ENCODE assay signal across 8 mouse cellular contexts in the genomic region with DNA sequence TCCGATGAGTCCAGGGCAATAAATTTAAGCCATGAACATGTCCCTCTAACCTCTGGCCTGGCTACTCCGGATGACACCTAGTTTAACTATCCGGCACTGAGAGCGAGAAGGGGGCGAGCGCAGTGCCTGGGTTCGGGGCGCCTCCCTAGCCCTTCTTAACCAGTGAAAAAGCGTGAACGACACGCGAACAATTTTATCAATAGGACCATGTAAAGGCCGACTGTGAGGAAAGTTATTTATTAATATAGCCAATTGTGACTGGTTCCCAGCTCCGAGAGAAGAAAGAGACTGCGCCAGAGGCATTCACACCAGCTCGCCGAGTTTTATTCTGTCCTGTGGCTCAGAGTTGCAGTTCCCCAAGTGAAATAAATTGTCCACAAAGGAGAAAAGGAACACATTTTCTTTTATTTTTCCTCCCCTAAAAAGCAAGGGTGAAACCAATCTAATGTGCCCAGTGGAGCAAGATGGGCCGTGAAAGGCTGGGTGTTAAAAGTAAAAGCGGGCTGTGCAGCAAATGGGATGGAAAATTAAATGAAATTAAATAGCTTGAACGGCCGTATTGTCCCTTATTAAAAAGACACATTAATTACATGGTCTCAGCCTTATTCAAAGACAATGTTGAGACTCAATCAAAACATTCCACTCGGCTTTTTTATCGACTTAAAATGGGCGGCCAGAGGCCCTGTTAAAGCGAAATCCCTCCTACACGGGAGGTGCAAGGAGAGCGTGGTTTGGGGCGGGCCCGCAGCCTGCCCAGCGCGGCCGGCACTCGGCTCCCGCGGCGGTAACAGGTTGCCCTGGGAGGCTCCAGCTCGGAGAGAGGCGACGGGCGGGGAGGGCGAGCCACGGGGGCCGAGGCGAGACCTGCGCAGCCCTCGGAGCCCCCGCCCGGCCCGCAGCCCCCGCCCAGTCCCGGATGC. TPM values are rescaled to one million over a fixed set of nuclear protein-coding genes. Genes with fewer than 3 reads are reported as not detected.
DNase-seq lines count a peak whose midpoint lies in the region; ATAC-seq and TF ChIP-seq lines count a peak whose summit lies in the region.

No protein-coding gene starts in this region.

- no peaks in the 10 kb centered on the region for H3K36me3 ChIP-seq in testis, adult 2 months (ENCODE audit: control insufficient read depth, insufficient read depth, low read length)
- H3K36me3 ChIP-seq in intestine, embryonic 16.5 days (ENCODE audit: control insufficient read depth, insufficient read depth, low read length), result no peaks in the 10 kb centered on the region
- H3K36me3 ChIP-seq in neural tube, embryonic 12.5 days, result no peaks in the 10 kb centered on the region

- no peaks in the 10 kb centered on the region for H3K9me3 ChIP-seq in intestine, embryonic 16.5 days (ENCODE audit: control insufficient read depth, low read length)
- no peaks in the 10 kb centered on the region for H3K9me3 ChIP-seq in neural tube, embryonic 12.5 days

- peaks cover 9% of the 10 kb centered on the region for H3K27me3 ChIP-seq in testis, adult 2 months (ENCODE audit: control insufficient read depth, insufficient read depth, low read length)
- H3K27me3 ChIP-seq in intestine, embryonic 16.5 days (replicated peaks; ENCODE audit: control insufficient read depth, insufficient read depth, low read length), result peaks cover 76% of the 10 kb centered on the region
- peaks cover 70% of the 10 kb centered on the region for H3K27me3 ChIP-seq in neural tube, embryonic 12.5 days (replicated peaks)

- peak overlapping the region; percentile 68 for H3K4me3 ChIP-seq in testis, adult 2 months (ENCODE audit: control insufficient read depth, low read depth, low read length)
- H3K4me3 ChIP-seq in intestine, embryonic 16.5 days (ENCODE audit: low read length), result peak overlapping the region; percentile 54
- peak overlapping the region; percentile 50 for H3K4me3 ChIP-seq in neural tube, embryonic 12.5 days

- H3K27ac ChIP-seq in testis, adult 2 months (ENCODE audit: control insufficient read depth, insufficient read depth, low read depth, low read length), result no peak overlapping the region
- no peak overlapping the region for H3K27ac ChIP-seq in intestine, embryonic 16.5 days (ENCODE audit: low read length)
- H3K27ac ChIP-seq in neural tube, embryonic 12.5 days, result peak overlapping the region; percentile 88

- H3K4me1 ChIP-seq in testis, adult 2 months (ENCODE audit: control insufficient read depth, insufficient read depth, low read length), result peaks cover 5% of the 10 kb centered on the region; the same call in 1 of the 2 replicates
- peaks cover 10% of the 10 kb centered on the region; the same call in 1 of the 2 replicates for H3K4me1 ChIP-seq in intestine, embryonic 16.5 days (ENCODE audit: control insufficient read depth, insufficient read depth, low read length)
- H3K4me1 ChIP-seq in neural tube, embryonic 12.5 days, result peaks cover 24% of the 10 kb centered on the region; the same call in 1 of the 2 replicates

- peak overlapping the region; percentile 43 for H3K9ac ChIP-seq in intestine, embryonic 16.5 days (ENCODE audit: low read depth, low read length)
- H3K9ac ChIP-seq in neural tube, embryonic 12.5 days, result peak overlapping the region; percentile 67

- no peak for TF ChIP-seq CTCF in testis, adult 2 months (IDR thresholded peaks at IDR 0.05; ENCODE audit: control insufficient read depth, insufficient read depth, insufficient replicate concordance, low read depth, low read length)

- DNase-seq in adrenal gland, postnatal 25 days, result peak; percentile 20
- no peak for DNase-seq in adrenal gland, adult 2 months
- no peak for DNase-seq in testis, postnatal 10 days (ENCODE audit: low spot score)
- DNase-seq in spleen, postnatal 4 days (ENCODE audit: low spot score in 2 of 2), result no peak
- no peak for DNase-seq in right cerebral cortex, adult 2 months (ENCODE audit: low spot score in 2 of 2)

- H3K4me2 ChIP-seq in intestine, embryonic 16.5 days (ENCODE audit: low read depth, low read length), result peak overlapping the region; percentile 92
- peak overlapping the region; percentile 87 for H3K4me2 ChIP-seq in neural tube, embryonic 12.5 days (replicated peaks)

- 1% methylated on average over 48 of the region's 51 CpGs for WGBS in intestine, embryonic 16.5 days
- under 1% methylated on average over 41 of the region's 51 CpGs for WGBS in neural tube, embryonic 12.5 days

- no peak for TF ChIP-seq POLR2A in testis, adult 2 months (IDR thresholded peaks at IDR 0.05; ENCODE audit: control insufficient read depth, low read depth, low read length)

- peak; percentile 80 for ATAC-seq in intestine, embryonic 16.5 days
- peak; percentile 70 for ATAC-seq in neural tube, embryonic 12.5 days (ENCODE audit: low FRiP score, low read depth)

RNA-seq across cellular contexts. Expression of gene Prdm13, which starts 2.3 kb away (rescaled TPM):
- total RNA-seq in adrenal gland, postnatal 25 days (2021), result not detected in 2 replicates
- total RNA-seq in adrenal gland, adult 2 months (2021), result not detected
- 0.03 TPM in 1 of 2 replicates, not detected in the other for polyA plus RNA-seq in adrenal gland, adult 2 months (2012; rRNA removed)
- not detected in 2 replicates for polyA plus RNA-seq in testis, adult 2 months (2012; rRNA removed)
- not detected in 2 replicates for polyA plus RNA-seq in intestine, embryonic 16.5 days (2015; fragmentation: Nextera tagmentation; extraction: Ambion mirVana)
- 12.6 and 13.3 TPM in 2 replicates for polyA plus RNA-seq in neural tube, embryonic 12.5 days (2016; fragmentation: Nextera tagmentation; extraction: Ambion mirVana)

RNA-seq across cellular contexts. Expression of gene Ccnc, which starts 39.5 kb away (rescaled TPM):
- 19.8 and 23.9 TPM in 2 replicates for total RNA-seq in adrenal gland, postnatal 25 days (2021)
- total RNA-seq in adrenal gland, adult 2 months (2021), result 10 to 100 TPM; 18.5 to 26.9 TPM
- 2.4 and 2.7 TPM in 2 replicates for polyA plus RNA-seq in adrenal gland, adult 2 months (2012; rRNA removed)
- 5.8 and 9.7 TPM in 2 replicates for polyA plus RNA-seq in testis, adult 2 months (2012; rRNA removed)
- polyA plus RNA-seq in intestine, embryonic 16.5 days (2015; fragmentation: Nextera tagmentation; extraction: Ambion mirVana), result 29.1 and 30.8 TPM in 2 replicates
- 67.9 and 71.8 TPM in 2 replicates for polyA plus RNA-seq in neural tube, embryonic 12.5 days (2016; fragmentation: Nextera tagmentation; extraction: Ambion mirVana)

Comparison
In these comparisons a context has a peak if more than half of its experiments do, and no peak if none do; other contexts are left out.
1. RNA of gene Prdm13, which starts 2.3 kb away (polyA plus RNA-seq): 12.6 to 13.3 TPM in neural tube, embryonic 12.5 days; 0.03 TPM in adrenal gland, adult 2 months, not detected in testis, adult 2 months and not detected in intestine, embryonic 16.5 days; every median in the first group is over 10 times any median in the second.
2. Peak in every context shown above with its lines, with median percentiles within 50 percentile points of each other: H3K4me3 ChIP-seq.